Mouse (Mus musculus) midbrain, embryonic 16.5 days (tissue): ENCODE measurements around the gene 1190005I06Rik. TPM values are rescaled to one million over a fixed set of nuclear protein-coding genes. Genes with fewer than 3 reads are reported as not detected.
A peak's percentile ranks its signal among the peaks of the same experiment; 100 is the strongest.

Experiments used
- ATAC-seq: fragments of 200-750 bp; cut with Nextera tagmentation; 2 replicates; pipeline ENCODE4 v1.8.0; 2017; ENCODE audit warnings: moderate TSS enrichment
- H3K27ac ChIP-seq: fragments of 300-500 bp; sonication (generic); 2 replicates; pipeline ENCODE4 v1.5.1; 2014; ENCODE audit warnings: mild to moderate bottlenecking, low read length, mixed read lengths
- H3K27me3 ChIP-seq: fragments of 300-500 bp; sonication (generic); 2 replicates; pipeline ENCODE4 v1.6.1; 2014; ENCODE audit warnings: low read depth, low read length, mixed read lengths; ENCODE audit not compliant: control insufficient read depth, insufficient read depth
- H3K36me3 ChIP-seq: fragments of 300-500 bp; sonication (generic); 2 replicates; pipeline ENCODE4 v1.6.1; 2014; ENCODE audit warnings: mild to moderate bottlenecking, low read length, moderate library complexity, mixed read lengths; ENCODE audit not compliant: control insufficient read depth, insufficient read depth
- H3K4me1 ChIP-seq: fragments of 300-500 bp; sonication (generic); 2 replicates; pipeline ENCODE4 v1.6.1; 2014; ENCODE audit warnings: mild to moderate bottlenecking, low read length, mixed read lengths; ENCODE audit not compliant: control insufficient read depth, insufficient read depth
- H3K4me2 ChIP-seq: fragments of 300-500 bp; sonication (generic); 2 replicates; pipeline ENCODE4 v1.6.1; 2014; ENCODE audit warnings: mild to moderate bottlenecking, low read length, mixed read lengths
- H3K4me3 ChIP-seq: fragments of 300-500 bp; sonication (generic); 2 replicates; pipeline ENCODE4 v1.5.1; 2014; ENCODE audit warnings: low read depth, mild to moderate bottlenecking, low read length, moderate library complexity, mixed read lengths
- H3K9ac ChIP-seq: fragments of 300-500 bp; sonication (generic); 2 replicates; pipeline ENCODE4 v1.6.1; 2014; ENCODE audit warnings: low read depth, low read length, mixed read lengths
- H3K9me3 ChIP-seq: fragments of 300-500 bp; sonication (generic); replicated peaks from 2 replicates; pipeline ENCODE4 v1.6.1; 2014; ENCODE audit warnings: mild to moderate bottlenecking, low read length, mixed read lengths; ENCODE audit not compliant: control insufficient read depth, poor library complexity, severe bottlenecking
- whole genome bisulfite sequencing: fragments of 180-500 bp; shearing (Covaris S2); extraction: QIAGEN DNeasy Blood & Tissue Kit; methylation state at CpG from one replicate; pipeline ENCODE4 v1.1.7; 2014; 5-methylcytosine and 5-hydroxymethylcytosine counted together
- polyA plus RNA-seq: library from polyadenylated mRNA; unstranded; fragments of >200 nt; fragmentation: Nextera tagmentation; extraction: Ambion mirVana; gene quantifications from 2 replicates; pipeline ENCODE4 v1.2.1, GENCODE M21; 2015

1190005I06Rik gene
- polyA plus RNA-seq, 1 experiment from 2014 or later: 22.2 TPM

GRCm38 (mm10) chr8:120672626-120673229 is 25.3 kb upstream of the 1190005I06Rik start:
- H3K4me1 ChIP-seq: peaks cover 7% of the 10 kb centered on the region
- H3K27me3 ChIP-seq: no peaks in the 10 kb centered on the region
- no peak overlapping the region for H3K9ac ChIP-seq
- peaks cover 26% of the 10 kb centered on the region for H3K36me3 ChIP-seq
- H3K9me3 ChIP-seq: no peaks in the 10 kb centered on the region
- H3K4me2 ChIP-seq: no peak overlapping the region
- no peak for ATAC-seq
- H3K4me3 ChIP-seq: no peak overlapping the region
- 90% methylated on average over 16 of the region's 16 CpGs for WGBS
- no peak overlapping the region for H3K27ac ChIP-seq

DNA sequence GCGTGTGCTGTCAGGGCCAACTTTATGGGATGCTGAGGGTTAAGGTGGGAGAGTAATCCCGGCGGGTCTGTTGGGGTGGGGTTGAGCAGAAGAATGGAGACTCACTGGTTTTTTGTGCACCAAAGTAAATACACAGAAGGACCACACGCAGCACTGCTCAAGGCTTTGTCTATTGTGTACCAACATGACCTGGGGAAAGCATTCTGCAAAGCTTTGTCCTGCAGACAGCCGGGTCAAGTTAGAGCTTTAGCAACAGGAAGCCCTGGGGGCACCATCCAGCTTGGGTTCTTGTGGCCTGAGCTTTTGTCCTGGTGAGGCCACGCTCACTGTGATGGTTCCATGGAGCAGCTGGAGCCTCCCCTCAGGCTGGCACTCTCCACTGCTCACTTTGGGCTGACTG is 24.3 kb upstream of the 1190005I06Rik start:
- Histone ChIP-seq H3K36me3 (peaks cover 26% of the 10 kb centered on the region), H3K27ac (no peak overlapping the region), H3K4me1 (peaks cover 12% of the 10 kb centered on the region), H3K9me3 (no peaks in the 10 kb centered on the region), H3K4me3 (no peak overlapping the region), H3K9ac (no peak overlapping the region), H3K27me3 (no peaks in the 10 kb centered on the region), H3K4me2 (no peak overlapping the region)
- no peak for ATAC-seq
- WGBS: 49% methylated on average over 6 of the region's 6 CpGs

GRCm38 (mm10) chr8:120668374-120668905 is 21.0 kb upstream of the 1190005I06Rik start, which contains the start of gene Emc8:
Emc8 (minus strand) TSS chr8:120668573.
- Histone ChIP-seq H3K27me3 (no peaks in the 10 kb centered on the region), H3K36me3 (peaks cover 21% of the 10 kb centered on the region), H3K9me3 (no peaks in the 10 kb centered on the region), H3K27ac (peak within 1 kb of the TSS; percentile 91), H3K4me3 (peak within 1 kb of the TSS; percentile 75), H3K4me2 (peak within 1 kb of the TSS; percentile 92), H3K4me1 (peaks cover 39% of the 10 kb centered on the region), H3K9ac (peak within 1 kb of the TSS; percentile 94)
- WGBS: under 1% methylated on average over 51 of the region's 51 CpGs
- ATAC-seq: no peak

DNA sequence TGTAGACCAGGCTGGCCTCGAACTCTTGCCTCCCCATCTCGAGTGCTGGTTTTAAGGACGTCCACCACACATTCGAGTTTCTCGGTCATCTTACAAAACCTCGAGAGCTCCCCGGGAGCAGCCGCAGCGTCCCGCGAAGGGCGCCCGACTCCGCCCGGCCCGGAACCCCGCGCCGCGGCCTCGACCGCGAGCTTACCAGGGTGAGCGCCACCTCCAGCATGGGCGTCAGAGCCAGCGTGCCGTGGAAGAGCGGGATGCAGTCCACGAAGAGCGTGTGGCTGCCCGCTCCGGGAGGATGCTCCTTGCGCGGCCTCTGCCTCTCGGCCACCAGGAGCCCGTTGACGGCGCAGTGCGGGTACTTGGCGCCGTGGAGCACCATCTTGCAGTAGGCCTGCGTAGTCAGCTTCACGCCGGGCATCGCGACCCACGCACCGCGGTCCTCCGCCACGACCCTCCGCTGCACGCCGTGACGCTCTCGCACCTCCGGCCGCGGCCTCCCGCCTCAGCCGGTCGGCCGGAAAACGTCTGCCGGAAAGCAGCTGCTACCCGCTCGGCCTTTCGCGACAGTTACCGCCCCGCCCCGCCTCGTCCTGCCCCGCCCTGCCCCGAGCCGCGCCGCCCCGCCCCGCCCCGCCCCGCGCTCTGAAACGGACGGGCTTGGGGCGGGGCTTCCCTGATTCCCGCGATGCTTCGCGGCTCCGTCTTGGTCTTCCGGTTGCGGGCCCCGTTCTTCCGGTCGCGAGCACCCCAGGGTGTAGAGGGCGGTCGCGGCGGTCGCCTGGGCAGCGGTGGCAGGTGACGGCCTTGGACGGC is 20.3 kb upstream of the 1190005I06Rik start, which contains the start of the genes Gm27021 and Cox4i1:
TSS of gene Gm27021 (minus strand) at position 519 of the 813 bp plus-strand sequence.
TSS of gene Cox4i1 (plus strand) at position 662 of the 813 bp plus-strand sequence.
- H3K9me3 ChIP-seq: no peaks in the 10 kb centered on the region
- no peaks in the 10 kb centered on the region for H3K27me3 ChIP-seq
- WGBS: under 1% methylated on average over 91 of the region's 105 CpGs
- H3K9ac ChIP-seq: peak within 1 kb of the TSS; percentile 94
- H3K4me1 ChIP-seq: peaks cover 39% of the 10 kb centered on the region
- H3K36me3 ChIP-seq: peaks cover 14% of the 10 kb centered on the region
- peak within 1 kb of the TSS; percentile 92 for H3K4me2 ChIP-seq
- H3K4me3 ChIP-seq: peak within 1 kb of the TSS; percentile 75
- ATAC-seq: peak; percentile 93
- H3K27ac ChIP-seq: peak within 1 kb of the TSS; percentile 91

DNA sequence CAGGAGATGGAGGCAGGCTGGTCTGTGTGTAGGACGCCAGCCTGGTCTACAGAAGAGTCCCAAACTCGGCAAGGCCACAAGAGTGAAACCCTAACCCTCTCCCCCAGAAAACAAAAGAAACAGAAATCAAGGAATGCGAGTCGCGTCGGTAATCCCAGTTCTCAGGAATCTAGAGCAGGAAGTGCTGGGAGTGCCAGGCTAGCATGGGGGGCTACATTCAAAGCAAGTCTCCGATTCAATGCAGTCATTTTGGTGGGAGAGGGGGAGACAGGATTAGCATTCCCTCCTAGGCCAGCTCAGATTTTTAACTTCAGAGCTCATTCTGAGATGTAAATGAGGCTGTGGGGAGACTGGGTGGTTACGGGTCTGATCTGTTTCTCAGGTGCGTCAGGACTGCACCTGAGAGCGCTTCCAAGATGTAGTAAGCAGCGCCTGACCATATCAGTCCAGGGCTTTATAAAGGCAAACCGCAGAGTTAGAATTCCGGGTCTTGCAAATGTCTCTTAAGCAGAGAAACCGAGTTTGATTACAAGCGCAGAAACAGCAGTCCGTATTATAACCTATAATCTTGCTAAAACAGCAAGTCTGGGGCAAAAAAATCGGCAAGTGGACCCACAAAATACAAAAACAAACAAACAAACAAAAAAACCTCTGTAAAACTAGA is 19.5 kb upstream of the 1190005I06Rik start:
- no peak for ATAC-seq
- 2% methylated on average over 17 of the region's 17 CpGs for WGBS
- H3K9ac ChIP-seq: peak overlapping the region; percentile 86
- peaks cover 7% of the 10 kb centered on the region for H3K36me3 ChIP-seq
- H3K27me3 ChIP-seq: no peaks in the 10 kb centered on the region
- H3K9me3 ChIP-seq: no peaks in the 10 kb centered on the region
- H3K4me3 ChIP-seq: peak overlapping the region; percentile 75
- H3K27ac ChIP-seq: peak overlapping the region; percentile 83; the same call in 1 of the 2 replicates
- H3K4me2 ChIP-seq: peak overlapping the region; percentile 71
- H3K4me1 ChIP-seq: peaks cover 39% of the 10 kb centered on the region

DNA sequence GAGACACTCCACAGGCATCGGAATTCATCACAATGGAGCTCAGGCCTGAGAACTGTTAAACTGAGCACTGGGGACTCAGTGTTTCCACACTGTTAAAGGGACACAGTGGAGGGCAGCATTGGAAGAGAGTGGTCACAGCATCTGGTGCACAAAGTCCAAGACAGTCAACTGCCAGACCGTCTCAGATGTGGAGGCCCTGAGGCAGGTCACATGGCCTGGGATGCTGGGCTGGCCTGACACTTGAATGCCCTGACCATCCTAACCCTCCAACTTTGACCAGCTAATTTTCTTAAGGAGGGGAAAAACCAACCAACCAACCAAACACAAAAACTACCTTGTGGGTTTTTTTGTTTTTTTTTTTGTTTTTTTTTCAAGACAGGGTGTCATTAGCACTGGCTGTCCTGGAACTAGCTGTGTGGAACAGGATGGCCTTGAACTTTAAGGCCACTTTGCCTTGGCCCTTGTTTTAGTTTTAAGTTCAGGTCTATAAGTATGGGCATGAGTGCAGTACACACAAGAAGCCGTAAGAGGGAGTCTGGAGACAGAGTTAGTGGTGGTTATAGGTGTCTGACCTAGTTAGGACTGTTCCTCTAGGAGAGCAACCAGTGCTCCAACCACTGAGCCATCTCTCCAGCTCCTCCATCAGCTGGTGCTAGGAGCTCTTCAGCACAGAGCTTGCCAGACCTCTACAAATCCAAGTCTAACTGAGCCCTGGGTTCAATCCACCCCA is 18.5 kb upstream of the 1190005I06Rik start:
- Histone ChIP-seq H3K4me2 (peak overlapping the region; percentile 71), H3K4me3 (no peak overlapping the region; the same call in 1 of the 2 replicates), H3K4me1 (peaks cover 39% of the 10 kb centered on the region), H3K27me3 (no peaks in the 10 kb centered on the region), H3K9ac (no peak overlapping the region; the same call in 1 of the 2 replicates), H3K27ac (no peak overlapping the region), H3K9me3 (no peaks in the 10 kb centered on the region), H3K36me3 (0 out of 2 replicates have a peak, but pooled peaks cover 1% of the 10 kb centered on the region)
- no peak for ATAC-seq
- WGBS: 71% methylated on average over 3 of the region's 3 CpGs

- no peak overlapping the region for H3K4me2 ChIP-seq
- no peak overlapping the region for H3K27ac ChIP-seq
- H3K27me3 ChIP-seq: no peaks in the 10 kb centered on the region
- H3K36me3 ChIP-seq: peaks cover 3% of the 10 kb centered on the region; the same call in 1 of the 2 replicates
- peaks cover 39% of the 10 kb centered on the region for H3K4me1 ChIP-seq
- no peak for ATAC-seq
- no peaks in the 10 kb centered on the region for H3K9me3 ChIP-seq
- 73% methylated on average over 6 of the region's 6 CpGs for WGBS
- no peak overlapping the region for H3K4me3 ChIP-seq
- H3K9ac ChIP-seq: no peak overlapping the region
These were observed 17.1 kb upstream of the 1190005I06Rik start for GRCm38 (mm10) chr8:120664566-120664965.

GRCm38 (mm10) chr8:120657415-120657814 is 10.0 kb upstream of the 1190005I06Rik start:
- H3K36me3 ChIP-seq: peaks cover 19% of the 10 kb centered on the region
- no peaks in the 10 kb centered on the region for H3K4me1 ChIP-seq
- H3K27me3 ChIP-seq: no peaks in the 10 kb centered on the region

More at GRCm38 (mm10) chr8:120657415-120657814, 10.0 kb upstream of the 1190005I06Rik start:
- 83% methylated on average over 8 of the region's 8 CpGs for WGBS
- Histone ChIP-seq H3K4me2 (no peak overlapping the region), H3K9me3 (no peaks in the 10 kb centered on the region), H3K27ac (no peak overlapping the region), H3K4me3 (no peak overlapping the region), H3K9ac (no peak overlapping the region)
- no peak for ATAC-seq
